Mouse (Mus musculus): Measurements from ENCODE around the gene Akap8.

The Akap8 gene

GRCm38 (mm10) chr17:32349037-32349732, 28.1 kb upstream of the Akap8 start:
- in situ Hi-C loops (cut with MboI; ENCODE audit: low sequenced_read_pairs), result no loop called here

- in situ Hi-C loops (cut with MboI; ENCODE audit: low sequenced_read_pairs), result no loop called here
These were observed 27.4 kb upstream of the Akap8 start for GRCm38 (mm10) chr17:32348406-32348805.

DNA sequence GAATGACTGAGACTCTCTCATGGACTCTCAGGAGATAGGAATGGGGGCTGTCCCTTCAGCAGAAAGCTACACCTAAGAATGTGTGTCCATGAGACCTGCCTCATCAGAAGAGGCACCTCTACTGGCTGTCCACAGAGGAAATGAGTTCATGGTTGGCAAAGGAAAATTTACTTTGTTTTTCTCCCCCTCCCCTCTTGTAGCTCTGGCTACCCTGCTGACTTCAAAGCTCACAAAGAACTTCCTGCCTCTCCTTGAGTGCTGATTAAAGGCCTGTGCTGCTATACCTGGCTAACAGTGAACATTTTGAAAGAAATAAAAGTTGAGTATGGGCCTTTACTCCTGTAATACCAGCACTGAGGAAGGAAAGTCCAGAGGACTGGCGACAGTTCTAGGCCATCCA, 20.1 kb upstream of the Akap8 start:
- in situ Hi-C loops (cut with MboI; ENCODE audit: low sequenced_read_pairs), result loop anchor here (5.0 kb wide), 1 partner anchor 86 kb away; no protein-coding TSS in a partner anchor

GRCm38 (mm10) chr17:32340110-32340509, 19.1 kb upstream of the Akap8 start:
- in situ Hi-C loops (cut with MboI; ENCODE audit: low sequenced_read_pairs), result loop anchor here (5.0 kb wide), 1 partner anchor 87 kb away; no protein-coding TSS in a partner anchor

DNA sequence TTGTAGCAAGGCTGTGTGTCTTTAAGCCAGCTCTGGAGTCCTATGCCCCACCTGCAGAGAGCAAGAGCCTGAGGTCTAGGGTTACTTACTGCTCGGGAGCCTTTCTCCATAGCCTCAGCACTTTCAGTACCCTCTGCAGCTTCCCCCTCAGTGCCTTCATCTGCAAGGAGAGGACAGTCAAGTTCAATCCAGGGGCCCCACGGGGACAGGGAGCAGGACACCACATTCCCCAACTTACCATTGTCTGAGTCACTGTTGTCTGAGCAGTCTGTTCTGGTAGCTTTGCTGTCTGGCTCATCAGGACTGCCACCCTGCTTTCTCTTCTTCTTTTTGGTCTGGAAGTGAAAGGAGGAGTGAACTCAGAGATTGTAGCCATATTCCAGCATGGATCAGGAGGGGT, 14.8 kb upstream of the Akap8 start:
- in situ Hi-C loops (cut with MboI; ENCODE audit: low sequenced_read_pairs), result no loop called here

GRCm38 (mm10) chr17:32334921-32335320, 13.9 kb upstream of the Akap8 start:
- in situ Hi-C loops (cut with MboI; ENCODE audit: low sequenced_read_pairs), result no loop called here

- in situ Hi-C loops (cut with MboI; ENCODE audit: low sequenced_read_pairs), result no loop called here
These were observed 12.8 kb upstream of the Akap8 start for GRCm38 (mm10) chr17:32333675-32334303.

GRCm38 (mm10) chr17:32327501-32327900, 6.5 kb upstream of the Akap8 start:
- in situ Hi-C loops (cut with MboI; ENCODE audit: low sequenced_read_pairs), result no loop called here

- in situ Hi-C loops (cut with MboI; ENCODE audit: low sequenced_read_pairs), result no loop called here
These were observed 1.8 kb upstream of the Akap8 start for GRCm38 (mm10) chr17:32322809-32323208.

- in situ Hi-C loops (cut with MboI; ENCODE audit: low sequenced_read_pairs), result no loop called here
These were observed 798 bp upstream of the Akap8 start for GRCm38 (mm10) chr17:32321836-32322235.

- in situ Hi-C loops (cut with MboI; ENCODE audit: low sequenced_read_pairs), result no loop called here
These were observed 324 bp upstream of the Akap8 start for GRCm38 (mm10) chr17:32321390-32321734.

DNA sequence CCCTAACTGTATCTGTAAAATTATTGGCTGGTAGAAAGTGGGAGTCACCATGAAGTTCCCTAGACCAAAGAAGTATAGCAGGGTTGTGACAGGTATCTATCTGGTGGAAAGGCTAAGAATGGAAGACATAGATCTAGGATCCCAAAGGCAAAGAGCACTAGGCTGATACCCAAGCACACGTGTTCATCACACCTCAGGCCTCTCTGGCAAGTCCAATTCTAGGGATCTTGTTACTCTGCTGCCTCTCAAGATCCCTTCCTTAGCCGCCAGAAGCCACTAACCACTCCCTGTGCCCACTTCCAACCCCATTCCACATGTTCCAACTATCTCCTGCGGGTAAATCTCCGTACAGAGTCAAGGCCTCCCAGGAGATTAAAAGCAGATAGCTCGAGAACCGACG, 1.1 kb downstream of the Akap8 start:
- in situ Hi-C loops (cut with MboI; ENCODE audit: low sequenced_read_pairs), result no loop called here

GRCm38 (mm10) chr17:32317708-32318107, 3.3 kb downstream of the Akap8 start:
- in situ Hi-C loops (cut with MboI; ENCODE audit: low sequenced_read_pairs), result no loop called here

DNA sequence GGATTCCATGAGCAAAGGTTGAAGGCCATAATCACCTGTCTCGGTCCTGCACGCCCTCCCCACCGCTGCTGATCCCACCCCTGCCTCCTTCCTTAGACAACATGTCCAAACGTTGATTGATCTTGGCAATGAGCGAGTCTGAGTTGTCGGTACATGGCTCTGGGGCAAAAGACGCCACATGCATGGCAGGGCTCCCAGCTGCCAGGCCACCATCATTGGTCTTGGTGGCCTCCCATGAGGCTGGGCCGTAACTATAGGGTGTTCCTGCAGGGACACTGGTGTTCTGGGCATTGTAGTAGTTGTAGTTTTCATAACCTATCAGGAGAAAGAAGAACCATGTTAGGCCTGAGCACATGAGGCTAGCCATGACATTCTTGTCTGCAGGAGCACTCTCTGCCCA, 4.0 kb downstream of the Akap8 start:
- in situ Hi-C loops (cut with MboI; ENCODE audit: low sequenced_read_pairs), result no loop called here

- in situ Hi-C loops (cut with MboI; ENCODE audit: low sequenced_read_pairs), result no loop called here
These were observed 5.5 kb downstream of the Akap8 start for GRCm38 (mm10) chr17:32315560-32315959.

DNA sequence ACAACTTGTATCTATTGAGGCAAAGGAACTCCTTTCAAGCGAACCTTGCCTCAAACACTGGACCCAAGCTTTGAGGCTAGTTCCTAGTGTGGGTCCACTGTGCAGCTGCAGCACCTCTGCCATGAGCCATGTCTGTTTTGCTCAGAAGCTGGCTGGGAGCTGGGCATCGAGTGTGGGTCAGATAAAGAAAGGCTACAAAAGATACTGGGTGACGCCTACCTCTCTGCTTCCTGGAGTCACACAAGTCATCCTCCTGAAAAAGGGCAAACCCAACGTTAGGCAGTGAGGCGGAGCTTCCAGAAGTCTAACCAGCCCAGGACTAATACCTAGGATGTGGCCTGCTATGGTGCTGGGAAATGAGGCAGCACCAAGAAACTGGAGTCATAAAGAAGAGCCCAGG, 7.1 kb downstream of the Akap8 start:
- in situ Hi-C loops (cut with MboI; ENCODE audit: low sequenced_read_pairs), result no loop called here

GRCm38 (mm10) chr17:32312801-32313200, 8.2 kb downstream of the Akap8 start:
- in situ Hi-C loops (cut with MboI; ENCODE audit: low sequenced_read_pairs), result no loop called here

DNA sequence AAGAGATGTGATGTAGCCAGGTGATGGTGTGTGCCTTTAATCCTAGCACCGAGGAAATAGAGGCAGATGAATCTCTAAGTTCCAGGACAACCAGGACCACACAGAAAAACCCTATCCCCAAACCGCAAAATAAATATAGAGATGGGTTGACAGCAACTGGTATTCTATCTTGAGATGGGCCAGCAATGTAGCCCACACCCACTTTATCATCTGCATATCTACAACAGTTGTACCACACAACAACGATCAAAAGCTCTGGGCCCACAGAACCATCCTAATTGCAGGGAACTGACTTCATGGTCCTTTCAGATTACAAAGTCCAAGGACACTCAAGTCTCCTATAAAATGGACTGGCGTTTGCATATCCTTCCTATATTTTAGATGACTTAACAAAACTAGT, 13.1 kb downstream of the Akap8 start:
- in situ Hi-C loops (cut with MboI; ENCODE audit: low sequenced_read_pairs), result no loop called here

DNA sequence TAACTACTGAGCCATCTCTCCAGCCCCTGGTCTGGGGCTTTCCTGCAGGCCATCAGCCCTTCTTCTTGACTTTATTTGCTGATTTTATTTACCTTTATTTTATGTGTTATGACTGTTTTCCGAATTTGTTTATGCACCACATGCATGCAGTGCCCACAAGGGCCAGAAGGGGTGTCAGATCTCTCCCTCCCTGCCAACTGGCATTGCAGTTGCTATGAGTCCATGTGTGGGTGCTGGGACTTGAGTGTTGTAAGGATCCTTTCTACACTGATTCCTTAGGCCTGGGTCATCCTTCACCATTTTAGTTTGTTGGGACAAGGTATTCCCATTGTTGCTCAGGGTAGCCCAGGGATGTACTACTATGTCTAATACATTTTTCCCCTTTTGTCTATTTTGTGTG, 22.9 kb downstream of the Akap8 start:
- in situ Hi-C loops (cut with MboI; ENCODE audit: low sequenced_read_pairs), result no loop called here

GRCm38 (mm10) chr17:32295901-32296300, 25.1 kb downstream of the Akap8 start:
- in situ Hi-C loops (cut with MboI; ENCODE audit: low sequenced_read_pairs), result no loop called here

DNA sequence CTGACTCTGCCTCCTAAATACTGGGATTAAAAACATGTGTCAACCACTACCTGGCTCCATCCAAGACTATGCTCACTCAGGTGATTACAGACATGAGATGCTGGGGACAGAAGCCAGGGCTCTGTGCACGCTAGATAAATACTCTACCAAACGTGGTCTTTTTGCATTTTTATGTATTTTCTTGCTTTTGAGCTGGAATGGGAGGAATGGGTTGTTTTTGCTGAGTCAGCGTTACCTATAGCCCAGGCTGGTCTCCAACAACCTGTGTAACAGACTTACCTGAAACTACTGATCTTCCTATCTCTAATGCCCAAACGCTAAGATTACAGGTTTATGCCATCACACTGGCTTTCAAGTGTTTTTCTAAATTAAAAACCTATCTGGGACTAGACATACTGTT, 25.9 kb downstream of the Akap8 start:
- in situ Hi-C loops (cut with MboI; ENCODE audit: low sequenced_read_pairs), result no loop called here

DNA sequence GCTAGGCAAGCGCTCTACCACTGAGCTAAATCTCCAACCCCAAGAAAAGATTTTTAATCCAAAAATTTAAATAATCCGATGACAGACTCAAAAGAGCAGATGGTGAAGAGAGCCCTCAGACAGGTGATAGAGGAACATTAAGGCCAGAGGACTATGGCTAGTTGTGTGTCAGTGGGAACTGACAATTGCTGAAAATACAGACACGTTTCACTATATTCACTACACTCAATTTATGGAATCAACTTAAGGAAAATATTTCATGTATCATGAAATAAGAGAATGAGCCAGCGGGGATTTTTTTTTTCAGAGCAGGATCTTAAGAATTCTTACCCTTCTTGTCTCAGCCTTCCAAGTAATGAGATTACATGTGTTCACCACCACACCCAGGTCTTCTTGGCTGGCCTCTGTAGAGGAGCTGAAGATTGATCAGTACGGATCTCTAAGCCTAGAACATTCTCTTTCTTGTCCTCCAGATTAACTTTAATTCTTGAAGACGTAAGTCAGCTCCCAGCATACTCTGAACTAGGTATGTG, 35.8 kb downstream of the Akap8 start:
- in situ Hi-C loops (cut with MboI; ENCODE audit: low sequenced_read_pairs), result no loop called here
